Mouse (Mus musculus) E14TG2a.4 (cell line): ENCODE measurements around the gene Il4ra.

ENCODE experiments used
- CTCF ChIP-seq: conservative IDR thresholded peaks from 2 replicates; pipeline ENCODE4 v1.5.1; 2014; ENCODE audit warnings: low read length
- NANOG ChIP-seq: IDR thresholded peaks from 2 replicates; pipeline ENCODE4 v1.6.1; 2014; ENCODE audit warnings: borderline replicate concordance, low read length, mixed read lengths
- POU5F1 ChIP-seq: IDR thresholded peaks from 2 replicates; pipeline ENCODE4 v1.6.1; 2014; ENCODE audit warnings: low read length, borderline replicate concordance

- TF ChIP-seq CTCF (no peak), NANOG (no peak), POU5F1 (no peak)
Measured at GRCm38 (mm10) chr7:125558401-125558945, 6.6 kb downstream of the Il4ra start.
